Mouse (Mus musculus) hindbrain, postnatal 0 days (tissue): ENCODE measurements around the gene Umad1. TPM values are rescaled to one million over a fixed set of nuclear protein-coding genes. Genes with fewer than 3 reads are reported as not detected.

Experiments used
- ATAC-seq: fragments of 200-750 bp; cut with Nextera tagmentation; 2 replicates; pipeline ENCODE4 v1.8.0; 2017; ENCODE audit warnings: mild to moderate bottlenecking, moderate TSS enrichment, moderate library complexity
- DNase-seq: peaks from one replicate; pipeline ENCODE4 v3.0.0-alpha.2; 2015; ENCODE audit warnings: low spot score
- H3K27ac ChIP-seq: fragments of 300-500 bp; sonication (generic); 2 replicates; pipeline ENCODE4 v1.5.1; 2014; ENCODE audit warnings: mild to moderate bottlenecking
- H3K27me3 ChIP-seq: fragments of 300-500 bp; sonication (generic); 2 replicates; pipeline ENCODE4 v1.6.1; 2014; ENCODE audit warnings: low read length, mixed read lengths; ENCODE audit not compliant: insufficient read depth
- H3K36me3 ChIP-seq: fragments of 300-500 bp; sonication (generic); 2 replicates; pipeline ENCODE4 v1.6.1; 2014; ENCODE audit warnings: low read length, mixed read lengths; ENCODE audit not compliant: insufficient read depth
- H3K4me1 ChIP-seq: fragments of 300-500 bp; sonication (generic); 2 replicates; pipeline ENCODE4 v1.6.1; 2014; ENCODE audit warnings: antibody characterized with exemption, low read length, mixed read lengths; ENCODE audit not compliant: insufficient read depth
- H3K4me2 ChIP-seq: fragments of 300-500 bp; sonication (generic); 2 replicates; pipeline ENCODE4 v1.6.1; 2014; ENCODE audit warnings: low read depth, mild to moderate bottlenecking, low read length, moderate library complexity, mixed read lengths
- H3K4me3 ChIP-seq: fragments of 300-500 bp; sonication (generic); 2 replicates; pipeline ENCODE4 v1.5.1; 2014; ENCODE audit warnings: low read length
- H3K9ac ChIP-seq: fragments of 300-500 bp; sonication (generic); replicated peaks from 2 replicates; pipeline ENCODE4 v1.6.1; 2014; ENCODE audit warnings: mild to moderate bottlenecking, low read length, moderate library complexity, mixed read lengths
- H3K9me3 ChIP-seq: fragments of 300-500 bp; sonication (generic); 2 replicates; pipeline ENCODE4 v1.6.1; 2016; ENCODE audit warnings: low read length, mixed read lengths
- CTCF ChIP-seq: IDR thresholded peaks from 2 replicates; pipeline ENCODE4 v1.5.1; 2016; ENCODE audit warnings: antibody characterized with exemption, control low read depth, low read depth
- WGBS: fragments of 180-500 bp; shearing (Covaris S2); extraction: QIAGEN DNeasy Blood & Tissue Kit; methylation state at CpG from one replicate; pipeline ENCODE4 v1.1.7; 2014; 5-methylcytosine and 5-hydroxymethylcytosine counted together
- polyA plus RNA-seq: library from polyadenylated mRNA; unstranded; fragments of >200 nt; fragmentation: Nextera tagmentation; extraction: Ambion mirVana; gene quantifications from 2 replicates; pipeline ENCODE4 v1.2.1, GENCODE M21; 2015
- total RNA-seq: library from RNA; depleted of rRNA; stranded (reverse); fragments of >200 nt; gene quantifications from 2 replicates; pipeline ENCODE4 v1.2.3, GENCODE M21; 2014; rRNA removed

Gene Umad1
- total and polyA plus RNA-seq, 2 experiments from 2014 or later: 24.2 to 57.8 TPM

DNA sequence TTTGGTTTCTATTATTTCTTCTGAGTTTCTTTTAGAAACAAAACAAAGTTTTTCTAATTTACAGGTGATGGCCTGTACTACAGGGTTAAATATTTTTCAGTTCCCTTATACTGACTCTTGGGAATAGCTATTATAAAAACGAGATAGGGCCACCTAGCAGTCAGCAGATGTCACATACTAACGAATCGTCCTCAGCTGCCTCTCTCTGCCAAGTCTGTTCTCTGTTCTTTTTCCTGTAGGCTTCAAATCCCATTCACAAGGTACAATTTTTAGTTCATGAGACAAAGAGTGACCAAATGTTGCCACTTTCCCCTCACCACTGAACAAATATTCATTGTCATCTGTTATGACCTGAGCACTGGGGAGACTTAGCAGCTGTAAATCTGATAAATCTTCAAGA is 244.9 kb downstream of the Umad1 start:
- Histone ChIP-seq H3K4me2 (no peak overlapping the region), H3K27ac (no peak overlapping the region), H3K4me1 (no peaks in the 10 kb centered on the region), H3K9ac (no peak overlapping the region), H3K4me3 (no peak overlapping the region), H3K27me3 (no peaks in the 10 kb centered on the region), H3K9me3 (no peaks in the 10 kb centered on the region), H3K36me3 (no peaks in the 10 kb centered on the region)
- WGBS: 21% methylated on average over 3 of the region's 3 CpGs
- ATAC-seq (no peak), DNase-seq (no peak)
- no peak for TF ChIP-seq CTCF

GRCm38 (mm10) chr6:8504521-8505228 is 245.6 kb downstream of the Umad1 start:
- TF ChIP-seq CTCF: no peak
- Histone ChIP-seq H3K36me3 (no peaks in the 10 kb centered on the region), H3K4me3 (no peak overlapping the region), H3K27ac (no peak overlapping the region), H3K27me3 (no peaks in the 10 kb centered on the region), H3K4me1 (no peaks in the 10 kb centered on the region), H3K9me3 (no peaks in the 10 kb centered on the region), H3K9ac (no peak overlapping the region), H3K4me2 (no peak overlapping the region)
- DNase-seq (no peak), ATAC-seq (no peak)
- WGBS: 80% methylated on average over 6 of the region's 6 CpGs

GRCm38 (mm10) chr6:8506631-8507030 is 247.5 kb downstream of the Umad1 start:
- Histone ChIP-seq H3K4me1 (peaks cover 4% of the 10 kb centered on the region; the same call in 1 of the 2 replicates), H3K9me3 (no peaks in the 10 kb centered on the region), H3K4me2 (no peak overlapping the region), H3K9ac (no peak overlapping the region), H3K27me3 (no peaks in the 10 kb centered on the region), H3K4me3 (no peak overlapping the region), H3K36me3 (no peaks in the 10 kb centered on the region), H3K27ac (no peak overlapping the region)
- no peak for ATAC-seq
- no peak for DNase-seq
- TF ChIP-seq CTCF: no peak

Other genes with a start within 250 kb of the Umad1 start
- 0.75 and 0.94 TPM in 2 replicates for gene Col28a1, start 66.7 kb upstream of the Umad1 start, total RNA-seq
- gene Col28a1, start 66.7 kb upstream of the Umad1 start, polyA plus RNA-seq: 1.4 and 1.5 TPM in 2 replicates
- 18.9 and 20.8 TPM in 2 replicates for gene Mios, start 50.1 kb upstream of the Umad1 start, total RNA-seq
- 21.3 and 21.4 TPM in 2 replicates for gene Mios, start 50.1 kb upstream of the Umad1 start, polyA plus RNA-seq
- gene Rpa3, start 115 bp upstream of the Umad1 start, total RNA-seq: 10.1 and 23.8 TPM in 2 replicates
- 38.6 and 48.9 TPM in 2 replicates for gene Rpa3, start 115 bp upstream of the Umad1 start, polyA plus RNA-seq
- 1.8 and 6.6 TPM in 2 replicates for gene Gm45062, start 162 bp downstream of the Umad1 start, total RNA-seq
- 4.7 and 4.9 TPM in 2 replicates for gene Gm45062, start 162 bp downstream of the Umad1 start, polyA plus RNA-seq